Mouse (Mus musculus) kidney, embryonic 14.5 days (tissue): ENCODE measurements around the gene Iqcd. TPM values are rescaled to one million over a fixed set of nuclear protein-coding genes. Genes with fewer than 3 reads are reported as not detected.

Experiments
- ATAC-seq: fragments of 200-750 bp; cut with Nextera tagmentation; 2 replicates; pipeline ENCODE4 v1.8.0; 2017; ENCODE audit warnings: moderate number of reproducible peaks, mild to moderate bottlenecking, moderate TSS enrichment, moderate library complexity; ENCODE audit not compliant: low FRiP score, low TSS enrichment
- H3K27ac ChIP-seq: fragments of 300-500 bp; sonication (generic); 2 replicates; pipeline ENCODE4 v1.5.1; 2014; ENCODE audit warnings: low read depth, mild to moderate bottlenecking, low read length, moderate library complexity, mixed read lengths
- H3K27me3 ChIP-seq: fragments of 300-500 bp; sonication (generic); 2 replicates; pipeline ENCODE4 v1.6.1; 2014; ENCODE audit warnings: mild to moderate bottlenecking, low read length; ENCODE audit not compliant: control insufficient read depth, insufficient read depth
- H3K36me3 ChIP-seq: fragments of 300-500 bp; sonication (generic); 2 replicates; pipeline ENCODE4 v1.6.1; 2014; ENCODE audit warnings: low read length, mixed read lengths; ENCODE audit not compliant: control insufficient read depth, insufficient read depth
- H3K4me1 ChIP-seq: fragments of 300-500 bp; sonication (generic); 2 replicates; pipeline ENCODE4 v1.6.1; 2014; ENCODE audit warnings: low read length, mixed read lengths; ENCODE audit not compliant: control insufficient read depth, insufficient read depth
- H3K4me2 ChIP-seq: fragments of 300-500 bp; sonication (generic); replicated peaks from 2 replicates; pipeline ENCODE4 v1.6.1; 2014; ENCODE audit warnings: low read depth, mild to moderate bottlenecking, low read length
- H3K4me3 ChIP-seq: fragments of 300-500 bp; sonication (generic); 2 replicates; pipeline ENCODE4 v1.5.1; 2014; ENCODE audit warnings: mild to moderate bottlenecking, low read length
- H3K9ac ChIP-seq: fragments of 300-500 bp; sonication (generic); 2 replicates; pipeline ENCODE4 v1.6.1; 2014; ENCODE audit warnings: low read depth, mild to moderate bottlenecking, low read length, moderate library complexity
- H3K9me3 ChIP-seq: fragments of 300-500 bp; sonication (generic); 2 replicates; pipeline ENCODE4 v1.6.1; 2016; ENCODE audit warnings: low read length; ENCODE audit not compliant: control insufficient read depth
- WGBS: fragments of 180-500 bp; shearing (Covaris S2); extraction: QIAGEN DNeasy Blood & Tissue Kit; methylation state at CpG from one replicate; pipeline ENCODE4 v1.1.7; 2014; 5-methylcytosine and 5-hydroxymethylcytosine counted together
- polyA plus RNA-seq: library from polyadenylated mRNA; unstranded; fragments of >200 nt; fragmentation: Nextera tagmentation; extraction: Ambion mirVana; gene quantifications from 2 replicates; pipeline ENCODE4 v1.2.1, GENCODE M21; 2014

Gene Iqcd
- 0.57 and 1.4 TPM in 2 replicates for polyA plus RNA-seq

- Histone ChIP-seq H3K4me1 (peaks cover 24% of the 10 kb centered on the region), H3K4me3 (peak within 1 kb of the TSS; percentile 55), H3K9ac (peak within 1 kb of the TSS; percentile 57), H3K36me3 (peaks cover 8% of the 10 kb centered on the region; the same call in 1 of the 2 replicates), H3K9me3 (peaks cover 2% of the 10 kb centered on the region; the same call in 1 of the 2 replicates), H3K27me3 (no peaks in the 10 kb centered on the region), H3K27ac (peak within 1 kb of the TSS; percentile 56; the same call in 1 of the 2 replicates), H3K4me2 (peak within 1 kb of the TSS; percentile 78)
- under 1% methylated on average over 35 of the region's 35 CpGs for WGBS
- ATAC-seq, result peak; percentile 97
These were observed at the start of gene Iqcd, which contains the start of gene Tpcn1 for GRCm38 (mm10) chr5:120588569-120589094. Gene Iqcd (plus strand): TSS chr5:120589016. Gene Tpcn1 (minus strand): TSS chr5:120588673.

DNA sequence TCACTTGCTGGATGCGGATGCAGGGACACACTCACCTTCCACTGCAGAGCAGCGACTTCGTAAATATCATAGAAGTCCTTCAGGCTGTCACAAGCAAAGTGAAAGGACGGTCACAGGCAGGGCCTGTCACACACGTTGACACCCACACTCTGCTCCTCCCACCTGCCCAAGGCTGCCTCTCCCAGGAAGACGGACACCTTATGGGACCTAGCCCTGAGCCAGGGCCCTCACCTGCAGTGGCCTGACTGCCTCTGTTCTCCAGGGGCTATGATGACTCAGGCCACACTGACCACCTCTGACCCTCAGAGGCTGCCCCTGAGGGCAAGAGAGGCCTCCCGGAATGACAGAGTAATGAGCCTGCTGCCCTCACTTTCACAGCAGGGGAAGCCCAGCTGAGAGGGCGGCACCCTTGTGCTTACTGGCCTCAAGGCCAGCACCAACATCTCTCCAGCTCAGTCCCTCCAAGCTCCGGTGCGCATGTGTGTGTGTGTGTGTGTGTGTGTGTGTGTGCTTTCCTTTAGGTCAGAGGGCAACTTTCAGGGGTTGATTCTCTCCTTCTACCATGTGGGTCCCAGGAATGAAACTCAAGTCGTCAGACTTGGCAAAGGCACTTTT, 40.5 kb upstream of the Iqcd start:
- peaks cover 30% of the 10 kb centered on the region for H3K36me3 ChIP-seq
- H3K27me3 ChIP-seq, result no peaks in the 10 kb centered on the region
- WGBS, result 44% methylated on average over 11 of the region's 11 CpGs
- no peak overlapping the region for H3K9ac ChIP-seq
- H3K9me3 ChIP-seq, result no peaks in the 10 kb centered on the region
- H3K4me2 ChIP-seq, result no peak overlapping the region
- H3K4me3 ChIP-seq, result no peak overlapping the region
- peaks cover 12% of the 10 kb centered on the region; the same call in 1 of the 2 replicates for H3K4me1 ChIP-seq
- H3K27ac ChIP-seq, result no peak overlapping the region
- ATAC-seq, result no peak

DNA sequence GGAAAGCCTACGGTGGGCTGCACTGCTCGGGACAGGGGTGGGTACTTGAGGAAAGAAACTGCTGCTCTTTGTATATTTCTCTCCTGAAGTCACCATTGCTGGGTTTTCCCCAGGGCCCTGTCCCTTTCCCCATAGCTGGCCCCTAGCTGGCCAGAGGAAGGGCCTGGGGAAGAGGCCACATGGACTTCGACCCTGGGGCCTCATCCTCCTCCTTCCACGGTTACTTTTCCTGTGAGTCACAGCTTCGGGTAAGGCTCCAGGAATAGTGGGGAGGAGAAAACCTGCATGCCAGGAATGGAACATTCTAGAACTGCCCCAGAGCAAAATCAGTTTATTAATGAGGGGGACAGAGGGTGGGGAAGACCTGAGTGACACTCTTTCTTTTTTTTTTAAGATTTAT, 38.7 kb upstream of the Iqcd start:
- WGBS, result 65% methylated on average over 5 of the region's 5 CpGs
- no peak overlapping the region for H3K9ac ChIP-seq
- peaks cover 37% of the 10 kb centered on the region for H3K36me3 ChIP-seq
- peaks cover 12% of the 10 kb centered on the region; the same call in 1 of the 2 replicates for H3K4me1 ChIP-seq
- H3K4me3 ChIP-seq, result no peak overlapping the region
- H3K27me3 ChIP-seq, result no peaks in the 10 kb centered on the region
- H3K9me3 ChIP-seq, result no peaks in the 10 kb centered on the region
- ATAC-seq, result no peak
- H3K27ac ChIP-seq, result no peak overlapping the region
- H3K4me2 ChIP-seq, result no peak overlapping the region

DNA sequence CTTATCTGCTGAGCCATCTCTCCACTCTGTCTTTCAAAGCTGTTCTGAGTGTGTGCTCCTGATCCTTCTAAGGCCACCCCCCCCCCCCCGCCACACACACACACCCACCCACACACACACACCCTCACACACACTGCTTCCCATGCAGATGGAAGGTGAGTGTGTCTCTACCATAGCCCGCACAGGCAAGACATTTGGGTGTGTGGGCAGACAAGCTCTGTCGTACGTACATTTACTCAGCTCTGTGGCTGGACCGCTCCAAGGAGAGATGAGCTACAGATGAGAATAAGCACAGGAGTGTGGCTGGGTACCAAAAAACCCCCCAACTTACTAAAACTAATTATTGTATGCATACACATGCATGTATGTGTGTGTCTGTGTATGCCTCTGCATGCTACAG, 38.1 kb upstream of the Iqcd start:
- peaks cover 12% of the 10 kb centered on the region; the same call in 1 of the 2 replicates for H3K4me1 ChIP-seq
- no peak overlapping the region for H3K9ac ChIP-seq
- no peak overlapping the region for H3K4me2 ChIP-seq
- H3K27ac ChIP-seq, result no peak overlapping the region
- no peak overlapping the region for H3K4me3 ChIP-seq
- no peaks in the 10 kb centered on the region for H3K9me3 ChIP-seq
- H3K27me3 ChIP-seq, result no peaks in the 10 kb centered on the region
- peaks cover 41% of the 10 kb centered on the region for H3K36me3 ChIP-seq
- WGBS, result 100% methylated on average over 5 of the region's 5 CpGs
- ATAC-seq, result no peak

- no peak overlapping the region for H3K27ac ChIP-seq
- H3K27me3 ChIP-seq, result no peaks in the 10 kb centered on the region
- no peak overlapping the region for H3K4me3 ChIP-seq
- H3K36me3 ChIP-seq, result peaks cover 41% of the 10 kb centered on the region
- ATAC-seq, result no peak
- peaks cover 26% of the 10 kb centered on the region for H3K4me1 ChIP-seq
- no peak overlapping the region for H3K9ac ChIP-seq
- no peaks in the 10 kb centered on the region for H3K9me3 ChIP-seq
- 64% methylated on average over 24 of the region's 24 CpGs for WGBS
- H3K4me2 ChIP-seq, result no peak overlapping the region
These were observed 32.9 kb upstream of the Iqcd start for GRCm38 (mm10) chr5:120555871-120556270.

DNA sequence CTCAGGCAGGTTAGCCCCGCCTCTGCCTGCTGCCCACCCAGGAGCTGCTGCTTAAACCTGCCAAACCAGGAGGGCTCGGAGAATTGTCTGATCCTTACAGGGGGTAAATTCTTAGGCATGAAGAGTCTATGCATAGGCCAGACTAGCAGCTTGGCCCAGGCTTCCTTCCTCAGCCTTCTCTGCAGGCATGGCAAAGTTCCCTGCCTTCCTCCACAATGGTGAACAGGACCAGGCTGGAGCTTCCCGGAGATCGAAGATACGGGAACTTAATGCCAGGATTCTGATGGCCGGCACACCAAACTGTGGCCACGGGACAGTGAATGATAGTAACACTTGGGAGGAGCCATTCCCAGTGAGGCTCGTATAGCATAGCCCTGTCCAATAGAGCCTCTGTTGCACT, 30.8 kb upstream of the Iqcd start:
- Histone ChIP-seq H3K9ac (no peak overlapping the region), H3K27me3 (no peaks in the 10 kb centered on the region), H3K9me3 (no peaks in the 10 kb centered on the region), H3K4me3 (no peak overlapping the region), H3K27ac (no peak overlapping the region), H3K4me1 (peaks cover 26% of the 10 kb centered on the region), H3K36me3 (peaks cover 35% of the 10 kb centered on the region), H3K4me2 (no peak overlapping the region)
- WGBS, result 63% methylated on average over 8 of the region's 8 CpGs
- no peak for ATAC-seq

DNA sequence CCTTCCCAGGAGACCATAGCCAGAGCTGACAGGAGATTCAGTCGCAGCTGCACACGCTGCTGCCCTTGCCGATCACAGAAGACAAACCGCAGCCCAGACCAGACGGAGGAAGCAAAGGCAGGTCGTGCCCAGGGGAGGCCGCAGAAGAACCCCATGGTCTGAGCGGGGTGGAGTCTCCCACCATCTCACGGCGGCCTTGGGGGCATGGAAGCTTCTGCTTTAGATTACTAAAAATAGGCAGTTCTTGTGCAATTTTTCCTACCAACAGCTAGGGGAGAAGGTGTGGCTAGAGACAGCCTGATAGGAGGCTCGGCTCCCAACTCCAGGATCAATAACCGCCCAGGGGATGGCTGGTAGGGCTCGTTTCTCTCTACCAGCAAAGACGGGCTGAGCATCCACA, 30.1 kb upstream of the Iqcd start:
- no peaks in the 10 kb centered on the region for H3K27me3 ChIP-seq
- H3K9ac ChIP-seq, result 0 out of 2 replicates have a peak overlapping the region, but pooled peaks have one; percentile 31
- WGBS, result 74% methylated on average over 14 of the region's 14 CpGs
- H3K36me3 ChIP-seq, result peaks cover 28% of the 10 kb centered on the region
- no peak overlapping the region for H3K4me3 ChIP-seq
- peak overlapping the region; percentile 5; the same call in 1 of the 2 replicates for H3K4me2 ChIP-seq
- peak overlapping the region; percentile 51; the same call in 1 of the 2 replicates for H3K27ac ChIP-seq
- no peaks in the 10 kb centered on the region for H3K9me3 ChIP-seq
- no peak for ATAC-seq
- peaks cover 34% of the 10 kb centered on the region for H3K4me1 ChIP-seq

DNA sequence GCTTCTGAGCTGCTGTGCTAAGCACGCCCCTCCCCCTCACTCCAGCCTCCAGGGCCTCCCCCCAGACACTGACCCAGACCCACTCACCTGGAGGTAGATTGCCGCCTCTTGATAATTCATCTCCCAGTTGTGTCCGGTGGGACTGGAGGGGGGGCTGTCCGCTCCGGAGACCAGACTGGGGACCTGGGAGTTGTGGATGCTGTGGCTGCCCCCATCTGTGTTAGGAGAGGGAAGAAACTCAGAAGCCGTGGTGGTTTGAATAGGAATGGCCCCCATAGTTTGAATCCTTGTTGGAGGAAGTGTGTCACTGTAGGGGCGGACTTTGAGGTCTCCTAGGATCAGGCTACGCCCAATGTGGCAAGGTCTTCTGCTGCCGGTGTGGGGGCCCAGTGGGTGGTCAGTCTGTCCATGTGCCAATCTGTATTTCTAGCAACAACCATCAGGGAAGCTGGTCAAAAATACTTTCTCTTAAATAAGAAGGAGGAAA, 28.6 kb upstream of the Iqcd start:
- 31% methylated on average over 9 of the region's 9 CpGs for WGBS
- Histone ChIP-seq H3K4me1 (peaks cover 44% of the 10 kb centered on the region), H3K27me3 (no peaks in the 10 kb centered on the region), H3K36me3 (peaks cover 17% of the 10 kb centered on the region), H3K9ac (peak overlapping the region; percentile 34; the same call in 1 of the 2 replicates), H3K4me2 (peak overlapping the region; percentile 34), H3K4me3 (peak overlapping the region; percentile 18), H3K27ac (peak overlapping the region; percentile 91), H3K9me3 (no peaks in the 10 kb centered on the region)
- ATAC-seq, result no peak; the same call in 1 of the 2 replicates
